Mouse (Mus musculus) lung, embryonic 14.5 days (tissue): Measurements from ENCODE around the gene Lpar3. TPM values are rescaled to one million over a fixed set of nuclear protein-coding genes. Genes with fewer than 3 reads are reported as not detected.

Experiments used
- ATAC-seq: fragments of 200-750 bp; cut with Nextera tagmentation; 2 replicates; pipeline ENCODE4 v1.8.0; 2017; ENCODE audit warnings: mild to moderate bottlenecking, moderate TSS enrichment, moderate library complexity; ENCODE audit not compliant: insufficient read depth
- DNase-seq: peaks from one replicate; pipeline ENCODE4 v3.0.0-alpha.2; 2015
- H3K27ac ChIP-seq: fragments of 300-500 bp; sonication (generic); 2 replicates; pipeline ENCODE4 v1.5.1; 2014; ENCODE audit warnings: low read depth, mild to moderate bottlenecking, moderate library complexity
- H3K27me3 ChIP-seq: fragments of 300-500 bp; sonication (generic); 2 replicates; pipeline ENCODE4 v1.6.1; 2014; ENCODE audit warnings: low read length, control low read depth; ENCODE audit not compliant: insufficient read depth
- H3K36me3 ChIP-seq: fragments of 300-500 bp; sonication (generic); 2 replicates; pipeline ENCODE4 v1.6.1; 2014; ENCODE audit warnings: control low read depth; ENCODE audit not compliant: insufficient read depth
- H3K4me1 ChIP-seq: fragments of 300-500 bp; sonication (generic); 2 replicates; pipeline ENCODE4 v1.6.1; 2014; ENCODE audit warnings: antibody characterized with exemption, control low read depth; ENCODE audit not compliant: insufficient read depth
- H3K4me2 ChIP-seq: fragments of 300-500 bp; sonication (generic); 2 replicates; pipeline ENCODE4 v1.6.1; 2014; ENCODE audit warnings: mild to moderate bottlenecking
- H3K4me3 ChIP-seq: fragments of 300-500 bp; sonication (generic); 2 replicates; pipeline ENCODE4 v1.5.1; 2014; ENCODE audit warnings: low read depth, low read length
- H3K9ac ChIP-seq: fragments of 300-500 bp; sonication (generic); 2 replicates; pipeline ENCODE4 v1.6.1; 2014
- H3K9me3 ChIP-seq: fragments of 300-500 bp; sonication (generic); 2 replicates; pipeline ENCODE4 v1.6.1; 2016; ENCODE audit warnings: low read depth, low read length, control low read depth
- CTCF ChIP-seq: IDR thresholded peaks from 2 replicates; pipeline ENCODE4 v1.5.1; 2016; ENCODE audit warnings: antibody characterized with exemption, low read depth
- WGBS: fragments of 180-500 bp; shearing (Covaris S2); extraction: QIAGEN DNeasy Blood & Tissue Kit; methylation state at CpG from one replicate; pipeline ENCODE4 v1.1.7; 2014; 5-methylcytosine and 5-hydroxymethylcytosine counted together
- polyA plus RNA-seq: library from polyadenylated mRNA; unstranded; fragments of >200 nt; fragmentation: Nextera tagmentation; extraction: Ambion mirVana; gene quantifications from 2 replicates; pipeline ENCODE4 v1.2.1, GENCODE M21; 2014

The Lpar3 gene
- polyA plus RNA-seq, 1 experiment from 2014 or later: 1.9 TPM

DNA sequence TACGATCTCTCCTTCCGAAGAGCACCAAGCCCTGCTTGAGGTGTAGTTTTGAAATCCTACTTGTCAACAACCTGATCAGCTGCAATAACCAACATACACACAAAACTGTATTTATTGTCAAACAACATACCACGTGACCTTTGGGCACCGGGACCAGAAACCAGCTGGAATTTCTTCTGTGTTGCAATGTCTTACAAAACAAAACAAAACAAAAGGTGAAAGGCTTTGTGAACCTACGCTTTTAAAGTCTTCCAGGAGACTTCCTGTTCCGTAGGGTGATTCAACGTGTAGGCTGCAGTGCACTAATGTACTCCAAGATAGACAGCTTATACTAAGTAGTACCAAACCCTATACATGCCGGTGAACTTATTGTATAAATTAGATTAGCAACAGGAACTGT lies 25.8 kb downstream of the Lpar3 start:
- no peaks in the 10 kb centered on the region for H3K36me3 ChIP-seq
- DNase-seq (no peak), ATAC-seq (no peak)
- H3K4me2 ChIP-seq: no peak overlapping the region
- H3K27me3 ChIP-seq: no peaks in the 10 kb centered on the region
- no peaks in the 10 kb centered on the region for H3K4me1 ChIP-seq
- no peak overlapping the region for H3K4me3 ChIP-seq
- H3K9ac ChIP-seq: no peak overlapping the region
- H3K27ac ChIP-seq: no peak overlapping the region
- 73% methylated on average over 8 of the region's 8 CpGs for WGBS
- TF ChIP-seq CTCF: no peak
- no peaks in the 10 kb centered on the region for H3K9me3 ChIP-seq

GRCm38 (mm10) chr3:146246992-146247391 lies 26.2 kb downstream of the Lpar3 start:
- no peak for ATAC-seq
- WGBS: 58% methylated on average over 2 of the region's 2 CpGs
- Histone ChIP-seq H3K4me2 (no peak overlapping the region), H3K9me3 (no peaks in the 10 kb centered on the region), H3K27me3 (no peaks in the 10 kb centered on the region), H3K4me1 (no peaks in the 10 kb centered on the region), H3K4me3 (no peak overlapping the region), H3K36me3 (no peaks in the 10 kb centered on the region), H3K9ac (no peak overlapping the region), H3K27ac (no peak overlapping the region)
- no peak for TF ChIP-seq CTCF
- DNase-seq: peak; percentile 50

- DNase-seq (no peak), ATAC-seq (no peak)
- no peaks in the 10 kb centered on the region for H3K9me3 ChIP-seq
- no peak overlapping the region for H3K27ac ChIP-seq
- WGBS: 70% methylated on average over 8 of the region's 8 CpGs
- H3K4me2 ChIP-seq: no peak overlapping the region
- H3K4me3 ChIP-seq: no peak overlapping the region
- no peak overlapping the region for H3K9ac ChIP-seq
- H3K27me3 ChIP-seq: no peaks in the 10 kb centered on the region
- peaks cover 4% of the 10 kb centered on the region; the same call in 1 of the 2 replicates for H3K4me1 ChIP-seq
- H3K36me3 ChIP-seq: no peaks in the 10 kb centered on the region
- TF ChIP-seq CTCF: no peak
Measured at GRCm38 (mm10) chr3:146249895-146250294, 29.1 kb downstream of the Lpar3 start.

- TF ChIP-seq CTCF: no peak
- no peak; the same call in 1 of the 2 replicates for ATAC-seq
Measured at GRCm38 (mm10) chr3:146251771-146252170, 31.0 kb downstream of the Lpar3 start.

DNA sequence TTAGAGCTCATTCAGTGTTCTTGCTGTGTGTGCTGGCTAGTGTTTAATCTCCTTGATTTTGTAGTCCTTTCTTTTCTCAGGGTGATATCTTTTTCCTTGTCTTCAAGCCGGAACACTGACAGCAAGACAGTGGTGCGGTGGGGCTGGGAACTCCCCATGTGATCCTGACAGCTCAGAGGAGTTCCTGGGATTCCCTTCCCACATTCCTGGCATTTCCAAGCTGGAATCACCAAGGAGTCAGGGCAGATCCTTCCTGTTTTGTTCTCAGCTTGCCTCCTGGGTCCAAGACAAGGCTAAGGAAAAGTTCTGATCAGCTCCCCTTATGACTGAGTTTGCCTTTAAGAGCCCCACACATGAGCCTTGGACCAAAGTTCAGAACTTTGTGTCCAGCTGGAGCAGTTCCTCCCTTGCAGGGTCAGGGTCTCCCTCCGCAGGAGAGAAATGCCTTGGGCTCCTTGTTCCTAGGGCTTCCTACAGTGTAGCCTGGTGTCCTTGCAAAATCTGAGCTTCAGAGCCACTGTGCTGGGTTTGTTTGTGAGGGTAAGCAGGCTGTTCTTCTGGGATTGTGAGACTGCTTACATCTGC lies 33.1 kb downstream of the Lpar3 start:
- no peak for TF ChIP-seq CTCF
- Histone ChIP-seq H3K4me3 (no peak overlapping the region), H3K4me2 (no peak overlapping the region), H3K9me3 (no peaks in the 10 kb centered on the region), H3K9ac (no peak overlapping the region), H3K4me1 (peaks cover 4% of the 10 kb centered on the region; the same call in 1 of the 2 replicates), H3K27ac (no peak overlapping the region), H3K27me3 (no peaks in the 10 kb centered on the region), H3K36me3 (no peaks in the 10 kb centered on the region)
- WGBS: 22% methylated on average over 3 of the region's 3 CpGs
- peak; percentile 46 for DNase-seq
- ATAC-seq: no peak

More at GRCm38 (mm10) chr3:146251771-146252170, 31.0 kb downstream of the Lpar3 start:
- H3K36me3 ChIP-seq: no peaks in the 10 kb centered on the region
- H3K4me1 ChIP-seq: peaks cover 4% of the 10 kb centered on the region; the same call in 1 of the 2 replicates
- no peaks in the 10 kb centered on the region for H3K9me3 ChIP-seq
- DNase-seq: no peak
- no peak overlapping the region for H3K9ac ChIP-seq
- no peaks in the 10 kb centered on the region for H3K27me3 ChIP-seq
- H3K4me2 ChIP-seq: no peak overlapping the region
- no peak overlapping the region for H3K4me3 ChIP-seq
- H3K27ac ChIP-seq: no peak overlapping the region
- 66% methylated on average over 6 of the region's 6 CpGs for WGBS

- no peaks in the 10 kb centered on the region for H3K9me3 ChIP-seq
- no peak overlapping the region for H3K4me2 ChIP-seq
- H3K4me3 ChIP-seq: no peak overlapping the region
- DNase-seq (peak; percentile 40), ATAC-seq (no peak)
- H3K9ac ChIP-seq: no peak overlapping the region
- H3K4me1 ChIP-seq: peaks cover 4% of the 10 kb centered on the region; the same call in 1 of the 2 replicates
- H3K36me3 ChIP-seq: no peaks in the 10 kb centered on the region
- WGBS: 55% methylated on average over 5 of the region's 5 CpGs
- H3K27ac ChIP-seq: no peak overlapping the region
- no peaks in the 10 kb centered on the region for H3K27me3 ChIP-seq
- TF ChIP-seq CTCF: no peak
Measured at GRCm38 (mm10) chr3:146255123-146255522, 34.4 kb downstream of the Lpar3 start.

GRCm38 (mm10) chr3:146257483-146258122 lies 36.8 kb downstream of the Lpar3 start:
- H3K27ac ChIP-seq: no peak overlapping the region
- DNase-seq (no peak), ATAC-seq (no peak)
- H3K36me3 ChIP-seq: no peaks in the 10 kb centered on the region
- peaks cover 4% of the 10 kb centered on the region; the same call in 1 of the 2 replicates for H3K4me1 ChIP-seq
- no peak overlapping the region for H3K9ac ChIP-seq
- no peaks in the 10 kb centered on the region for H3K27me3 ChIP-seq
- no peaks in the 10 kb centered on the region for H3K9me3 ChIP-seq
- no peak overlapping the region for H3K4me2 ChIP-seq
- 57% methylated on average over 10 of the region's 10 CpGs for WGBS
- TF ChIP-seq CTCF: no peak
- H3K4me3 ChIP-seq: no peak overlapping the region
